Mouse (Mus musculus): ENCODE measurements around the gene Zfp945. TPM values are rescaled to one million over a fixed set of nuclear protein-coding genes. Genes with fewer than 3 reads are reported as not detected.

The Zfp945 gene
- total RNA-seq (2023) = 21.1 TPM

DNA sequence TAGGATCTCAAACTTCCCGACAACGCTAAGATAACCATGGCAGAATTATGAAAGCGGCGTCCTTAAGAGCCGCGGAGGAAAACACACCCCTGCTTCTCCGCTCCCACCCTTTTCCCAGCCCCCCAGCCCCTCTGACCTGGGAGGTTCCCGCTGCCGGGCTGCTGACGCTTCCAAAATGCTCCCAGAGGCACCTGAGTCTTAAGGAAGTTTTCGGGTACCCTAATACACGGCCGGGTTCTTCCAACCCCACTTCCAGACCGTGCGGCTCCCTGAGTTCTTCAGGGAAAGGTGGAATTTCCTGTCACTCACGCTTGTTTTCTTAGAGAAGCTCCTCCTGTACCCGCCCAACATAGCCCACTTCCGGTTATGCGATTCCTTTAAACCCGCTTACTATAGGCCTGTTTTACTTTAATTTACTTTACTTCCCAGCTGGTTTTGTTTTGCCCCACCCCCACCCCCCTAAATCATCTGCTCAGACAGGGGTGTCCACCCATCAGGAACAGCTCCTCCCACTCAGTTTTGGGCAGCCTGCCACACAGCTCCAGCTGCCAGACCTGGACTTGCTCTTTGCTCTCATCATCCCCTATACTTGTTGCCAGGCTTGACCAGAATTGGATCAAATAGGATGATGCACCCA is at the start of gene Zfp945:
Zfp945 (minus strand) TSS at position 290 of the 637 bp plus-strand sequence.

Other genes with a start within 250 kb of the Zfp945 start
- not detected for gene Vmn2r113, start 75.8 kb upstream of the Zfp945 start, total RNA-seq (2023)
- not detected for gene Vmn2r-ps130, start 194.0 kb upstream of the Zfp945 start, total RNA-seq (2023)